Mouse (Mus musculus): ENCODE results near the gene Gadl1. TPM values are rescaled to one million over a fixed set of nuclear protein-coding genes. Genes with fewer than 3 reads are reported as not detected.

Gadl1 gene
- 0.06 TPM in 2 replicates for polyA plus RNA-seq (2012; rRNA removed)

DNA sequence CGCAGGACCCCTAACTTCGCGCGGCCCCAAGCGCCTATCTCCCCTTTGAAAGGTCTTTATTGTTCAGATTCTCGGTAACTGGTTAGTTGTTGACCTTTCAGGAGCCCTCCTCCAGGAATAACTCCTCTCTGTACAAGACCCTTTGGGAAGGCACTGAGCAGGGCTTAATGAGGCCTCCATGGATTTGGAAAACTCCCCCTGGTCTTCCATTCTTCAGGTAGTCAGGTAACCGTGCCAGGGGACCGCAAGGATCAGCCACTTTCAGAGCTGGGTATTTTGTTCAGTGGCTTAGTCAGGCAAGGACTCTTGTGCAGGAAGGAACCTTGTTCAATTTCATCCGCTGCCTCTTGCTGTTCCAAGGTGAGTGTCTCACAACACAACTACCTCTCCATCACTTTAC, at the start of gene Gadl1:
Gadl1 (plus strand) TSS at position 301 of the 400 bp plus-strand sequence.
- no peak for DNase-seq (ENCODE audit: low spot score)

DNA sequence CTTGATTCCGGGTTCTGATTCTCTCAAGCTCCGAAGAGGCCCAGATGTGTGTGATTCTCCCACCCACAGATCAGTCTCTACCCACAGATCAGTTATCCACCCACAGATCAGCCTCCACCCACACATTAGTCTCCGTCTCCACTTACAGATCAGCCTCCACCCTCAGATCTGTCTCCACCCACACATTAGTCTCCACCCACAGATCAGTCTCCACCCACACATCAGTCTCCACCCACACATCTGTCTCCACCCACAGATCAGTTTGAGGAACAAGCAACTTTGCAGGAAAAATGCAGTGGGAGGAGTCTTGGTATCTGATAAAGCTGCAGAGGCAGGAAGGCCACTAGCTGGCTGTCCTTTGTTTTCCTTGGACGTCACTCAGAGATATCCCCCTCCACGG, 46.5 kb upstream of the Gadl1 start:
- no peak for DNase-seq (ENCODE audit: low spot score)

DNA sequence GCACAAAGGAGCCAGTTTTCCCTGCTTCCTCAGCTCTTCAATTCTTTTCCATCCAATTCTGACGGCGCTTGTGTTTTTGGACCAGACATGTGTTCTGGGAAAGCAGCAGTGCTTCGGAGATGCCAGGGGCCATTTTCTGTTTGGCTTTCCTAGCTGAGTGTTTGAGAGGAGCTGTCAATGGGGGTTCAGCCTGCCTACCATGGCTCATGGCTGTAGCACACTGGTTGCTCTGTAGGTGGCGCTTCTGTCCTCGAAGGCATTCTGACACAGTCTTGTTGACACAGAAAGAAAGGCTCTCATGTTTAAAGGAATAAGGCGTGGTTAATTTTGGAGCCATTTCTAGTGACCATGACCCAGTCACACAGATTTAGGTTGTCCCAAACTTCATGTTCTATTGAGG, 45.9 kb upstream of the Gadl1 start:
- DNase-seq (ENCODE audit: low spot score), result no peak

DNA sequence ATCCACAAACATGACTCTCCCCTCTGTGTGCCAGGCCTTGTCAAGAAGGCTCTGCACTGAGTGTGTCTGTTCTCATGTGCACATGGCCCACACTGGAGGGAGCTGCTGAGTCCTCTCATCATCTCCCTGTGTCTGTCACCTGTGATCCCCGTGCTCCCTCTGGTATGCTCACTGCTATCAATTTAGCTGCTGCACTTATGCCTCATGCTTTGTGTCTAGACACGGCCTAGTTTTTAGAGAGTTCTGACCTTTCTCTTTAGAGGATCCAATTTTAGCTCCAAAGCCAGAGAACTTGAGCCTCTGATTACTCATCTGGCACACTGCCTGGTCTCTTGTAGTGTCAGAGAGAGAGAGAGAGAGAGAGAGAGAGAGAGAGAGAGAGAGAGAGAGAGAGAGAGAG, 42.0 kb upstream of the Gadl1 start:
- DNase-seq (ENCODE audit: low spot score), result no peak

DNA sequence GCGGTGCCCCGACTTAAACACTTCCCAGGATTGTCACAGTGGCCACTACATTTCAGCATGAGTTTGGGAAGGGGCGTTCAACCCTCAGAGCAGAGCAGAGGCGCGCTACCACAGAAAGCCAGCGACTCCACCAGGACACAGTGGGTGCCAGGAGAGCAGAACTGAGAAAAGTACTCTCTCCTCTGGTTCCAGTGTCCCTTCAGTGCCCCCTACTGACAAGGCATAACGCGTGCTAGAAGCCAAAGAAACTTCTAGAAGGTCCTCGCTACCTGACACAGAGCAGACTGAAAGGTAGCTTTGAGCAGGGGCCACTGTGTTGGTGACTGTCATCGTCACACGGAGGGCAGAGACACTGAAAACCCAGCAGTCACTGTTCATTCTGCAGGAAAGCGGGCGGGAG, 39.1 kb upstream of the Gadl1 start:
- no peak for DNase-seq (ENCODE audit: low spot score)

DNA sequence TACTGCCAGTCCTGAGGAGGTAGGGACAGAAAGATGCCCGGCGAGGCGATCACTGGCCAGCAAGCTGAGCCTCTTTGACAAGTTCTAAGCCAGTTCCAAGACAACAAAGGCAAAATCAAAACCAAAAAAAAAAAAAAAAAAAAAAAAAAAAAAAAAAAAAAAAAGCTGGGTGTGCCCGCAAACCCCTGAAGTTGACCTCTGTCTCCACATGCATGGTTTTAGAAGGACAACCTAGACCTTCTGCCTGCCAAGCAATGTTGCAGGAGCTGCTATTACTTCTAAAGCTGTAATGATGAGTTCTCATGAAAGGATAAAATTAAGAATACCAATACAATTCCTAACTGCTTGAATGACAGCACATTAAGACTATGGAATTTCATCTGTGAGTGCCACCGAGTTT, 38.6 kb upstream of the Gadl1 start:
- DNase-seq (ENCODE audit: low spot score), result no peak

DNA sequence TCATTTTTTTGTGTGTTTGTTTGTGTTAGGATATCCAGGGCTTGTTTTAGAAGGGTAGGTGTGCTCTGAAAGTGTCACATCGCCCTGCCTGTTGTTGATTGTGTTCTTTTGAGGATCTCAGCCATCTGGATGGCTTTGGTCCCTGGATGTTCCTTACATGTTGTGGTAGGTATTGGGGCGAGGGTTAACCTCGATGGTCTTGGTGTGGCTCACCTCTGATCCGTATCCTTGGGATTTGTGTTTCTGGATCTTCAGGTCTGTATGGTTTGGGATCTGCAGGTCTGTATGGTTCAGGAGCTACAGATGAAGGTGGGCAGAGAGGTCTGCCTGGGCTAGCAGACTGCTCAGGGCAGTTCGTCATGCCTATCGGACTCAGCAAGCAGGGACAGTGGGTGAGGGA, 28.8 kb upstream of the Gadl1 start:
- DNase-seq (ENCODE audit: low spot score), result no peak

DNA sequence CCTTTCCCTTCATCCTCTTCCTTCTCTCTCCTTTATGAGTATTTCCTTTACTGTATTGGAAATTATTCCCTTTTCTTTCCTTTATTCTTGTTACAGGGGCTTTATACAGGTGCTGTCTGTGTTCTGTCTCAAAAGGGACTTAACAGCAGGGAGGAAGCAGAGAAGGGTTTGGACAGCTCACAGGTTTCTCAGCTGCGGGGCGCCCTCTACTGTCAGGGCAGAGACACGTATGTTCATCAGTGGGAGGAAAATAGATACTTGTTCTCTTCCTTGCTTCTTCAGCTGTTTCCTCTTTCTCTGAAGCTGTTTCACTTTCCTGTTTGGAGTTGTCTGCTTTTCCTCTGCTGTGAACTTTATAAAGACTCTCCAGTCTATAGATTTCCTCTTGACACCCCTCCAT, 28.1 kb upstream of the Gadl1 start:
- DNase-seq (ENCODE audit: low spot score), result no peak

DNA sequence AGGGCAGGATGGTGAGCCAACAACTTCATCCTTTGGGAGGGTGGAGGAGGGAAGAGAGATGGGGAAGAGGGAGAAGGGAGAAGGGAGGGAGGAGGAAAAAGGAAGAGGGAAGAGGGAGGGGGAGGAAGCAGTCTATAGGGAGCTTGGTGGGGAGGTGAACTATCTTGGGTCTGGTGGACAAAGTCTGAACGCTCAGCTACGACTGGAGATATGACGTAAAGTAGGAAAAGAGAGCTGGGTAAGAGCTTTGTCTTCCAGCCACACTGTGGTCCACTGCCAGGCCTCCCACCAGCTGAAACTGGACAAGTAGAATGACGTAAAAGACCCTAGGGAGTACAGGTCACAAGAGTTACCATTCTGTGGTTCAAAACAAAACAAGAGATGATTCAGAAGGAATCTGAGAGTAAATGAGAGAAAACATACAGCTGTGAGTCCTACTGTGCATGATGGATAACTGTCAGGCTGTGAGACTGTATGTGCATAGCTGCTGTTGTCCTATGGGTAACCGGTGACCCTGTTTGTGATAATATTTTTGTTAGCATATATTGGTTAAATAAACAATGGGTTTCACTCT, 26.5 kb upstream of the Gadl1 start:
- no peak for DNase-seq (ENCODE audit: low spot score)

DNA sequence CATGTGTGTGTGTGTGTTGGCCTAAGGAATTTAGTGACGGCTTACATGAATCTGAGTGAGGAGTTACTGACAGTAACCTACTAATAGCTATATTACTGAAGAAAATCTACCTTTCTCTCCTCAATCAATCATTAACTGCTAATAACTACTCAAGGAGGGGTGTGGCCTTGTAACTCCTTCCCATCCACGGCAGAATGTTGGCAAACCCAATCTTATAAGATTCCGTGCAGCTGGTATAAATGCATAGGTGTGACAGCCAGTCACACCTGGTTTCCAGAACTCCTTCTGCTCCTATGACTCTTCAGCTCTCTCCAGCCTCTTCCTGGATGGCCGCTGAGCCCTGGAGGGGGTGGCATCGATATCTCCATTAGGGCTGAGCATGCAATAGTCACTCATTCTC, 25.8 kb upstream of the Gadl1 start:
- DNase-seq (ENCODE audit: low spot score), result no peak

DNA sequence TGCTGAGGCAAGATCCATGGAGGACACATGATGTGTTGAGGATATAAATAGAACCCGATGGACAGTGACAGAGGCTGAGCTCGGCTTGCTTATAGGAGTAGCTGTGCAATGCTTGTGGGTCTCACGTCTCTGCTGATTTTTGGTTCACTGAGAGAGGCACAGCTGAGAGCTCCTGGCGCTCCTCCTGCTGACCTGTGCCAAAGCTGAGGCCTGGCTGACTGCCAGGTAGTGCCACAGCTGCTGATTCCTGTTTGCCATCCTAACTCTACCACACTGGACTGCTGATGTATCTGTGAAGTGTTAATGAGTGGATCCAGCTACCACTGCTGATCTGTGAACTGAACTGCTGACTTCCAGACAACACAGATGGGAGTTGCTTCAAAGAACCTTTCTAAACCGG, 21.7 kb upstream of the Gadl1 start:
- DNase-seq (ENCODE audit: low spot score), result no peak

DNA sequence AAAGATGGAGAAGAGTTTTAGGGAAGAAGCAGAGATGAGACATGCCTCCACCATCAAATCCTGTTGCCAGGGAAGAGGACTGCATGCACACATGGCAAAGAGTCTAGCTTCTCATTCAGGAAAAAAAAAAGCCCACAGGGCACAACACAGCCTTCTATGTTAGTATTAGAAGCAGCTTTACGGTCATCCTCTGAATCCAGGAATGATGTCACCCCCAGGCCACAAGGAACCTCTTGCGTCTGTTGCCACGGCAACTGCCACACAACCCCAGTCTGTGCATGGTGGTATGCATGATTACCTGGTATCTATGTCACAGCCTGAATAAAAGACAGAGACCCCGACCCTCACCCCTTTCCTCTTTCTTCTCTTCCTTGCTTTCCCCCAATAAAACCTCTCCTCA, 16.1 kb upstream of the Gadl1 start:
- DNase-seq (ENCODE audit: low spot score), result no peak

DNA sequence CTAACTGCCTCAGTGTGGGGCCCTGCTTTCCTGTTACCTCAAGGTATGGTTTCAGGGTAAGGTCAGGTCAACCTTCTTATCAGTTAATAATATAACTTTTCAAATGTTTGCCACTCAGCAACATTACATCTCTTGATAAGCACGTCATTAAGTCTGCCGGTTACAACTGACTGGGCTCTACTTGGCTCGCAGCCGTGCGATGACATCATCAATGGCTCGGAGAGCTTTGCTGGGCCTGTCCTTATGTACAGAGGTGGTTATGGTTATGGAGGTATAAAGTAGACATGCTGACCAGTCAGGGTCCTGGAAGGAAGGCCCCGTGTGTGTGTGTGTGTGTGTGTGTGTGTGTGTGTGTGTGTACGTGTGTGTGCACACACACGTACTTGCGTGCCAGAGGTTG, 15.3 kb upstream of the Gadl1 start:
- DNase-seq (ENCODE audit: low spot score), result no peak

DNA sequence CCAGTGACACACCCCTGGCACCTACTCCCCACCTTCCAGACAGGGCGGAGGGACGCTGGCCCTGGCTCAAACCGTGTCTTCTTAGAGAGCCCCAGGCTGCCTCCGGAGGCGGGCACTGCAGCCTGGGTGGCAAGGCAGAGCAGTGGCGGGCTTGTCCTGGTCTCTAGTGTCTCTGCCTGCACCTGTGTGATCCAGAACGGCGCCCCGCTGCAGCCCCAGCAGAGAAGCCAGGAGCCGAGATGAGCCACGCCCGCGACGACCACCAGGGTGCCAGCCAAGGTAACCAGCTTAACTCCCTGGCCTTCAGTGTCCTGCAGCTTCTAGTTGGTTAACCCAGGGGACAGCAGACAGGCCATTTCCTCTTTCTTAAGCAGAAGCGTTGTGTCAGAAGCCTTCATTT, 930 bp upstream of the Gadl1 start:
- DNase-seq (ENCODE audit: low spot score), result no peak

DNA sequence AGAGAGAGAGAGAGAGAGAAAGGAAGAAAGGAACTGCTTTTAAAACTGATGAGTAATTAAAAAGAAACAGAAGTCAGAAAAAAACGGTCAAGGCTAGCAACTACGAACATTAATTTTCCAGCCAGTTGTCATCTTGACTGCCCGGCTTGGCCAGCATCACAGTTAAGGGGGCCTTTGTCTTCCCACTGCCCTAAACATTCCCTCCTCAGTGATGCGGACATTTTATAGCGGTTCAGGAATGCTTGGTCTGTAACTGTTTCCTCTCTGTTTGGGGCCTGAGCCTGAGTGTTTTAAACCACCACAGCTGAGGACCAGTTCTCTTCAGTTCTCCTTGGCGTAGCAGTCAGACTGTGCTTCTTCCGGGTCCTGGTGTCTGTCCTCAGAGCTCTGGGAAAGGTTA, 4.8 kb downstream of the Gadl1 start:
- no peak for DNase-seq (ENCODE audit: low spot score)

DNA sequence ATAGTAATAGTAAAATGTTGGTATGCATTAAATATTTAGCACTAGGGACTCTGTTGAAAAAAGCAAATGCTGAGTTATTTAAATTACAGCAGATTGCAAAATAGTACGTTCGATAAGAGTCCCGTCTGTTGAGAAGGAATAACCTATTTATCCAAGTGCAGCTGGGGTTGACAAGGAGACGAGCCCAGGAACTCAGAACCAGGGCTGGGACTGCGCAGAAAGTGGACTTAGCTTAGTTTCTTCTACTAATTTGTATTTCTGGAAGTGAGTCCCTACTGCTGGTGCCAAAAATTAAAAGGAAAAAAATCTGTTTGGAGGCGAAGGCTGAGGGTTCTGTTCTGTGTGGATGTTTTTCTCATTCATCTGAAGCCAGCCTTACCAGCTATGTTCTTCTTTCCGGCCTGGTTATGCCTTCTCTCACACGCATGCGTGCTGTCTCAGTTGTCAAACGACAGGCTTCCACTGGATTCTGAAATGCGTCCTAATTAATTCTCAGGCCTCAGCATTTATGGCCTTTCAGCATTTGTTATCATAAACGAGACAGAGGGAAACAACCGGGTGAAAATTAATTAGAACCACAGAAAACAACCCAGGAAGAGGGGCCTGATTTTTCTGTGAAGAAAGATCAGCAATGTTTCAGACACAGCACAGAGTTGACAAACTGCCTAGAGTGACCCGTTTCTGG, 6.5 kb downstream of the Gadl1 start:
- no peak for DNase-seq (ENCODE audit: low spot score)

DNA sequence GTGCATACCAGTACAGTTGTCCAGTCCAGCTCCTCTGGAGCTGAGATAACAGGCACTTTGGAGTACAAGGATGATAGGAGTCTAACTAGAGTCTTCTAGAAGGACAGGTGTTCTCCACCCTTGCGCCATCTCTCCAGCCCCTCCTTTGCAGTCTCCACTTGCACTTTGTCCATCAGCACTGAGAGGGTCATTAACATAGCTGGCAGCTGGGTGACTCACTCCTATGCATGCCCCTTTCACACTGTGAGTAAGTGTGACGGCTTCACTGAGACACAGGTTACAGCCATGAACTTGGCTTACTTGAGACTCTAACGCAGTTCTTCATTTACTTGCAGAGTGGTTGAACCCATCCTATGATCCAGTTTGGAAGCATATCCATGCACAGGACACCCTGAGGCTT, 10.5 kb downstream of the Gadl1 start:
- DNase-seq (ENCODE audit: low spot score), result no peak

DNA sequence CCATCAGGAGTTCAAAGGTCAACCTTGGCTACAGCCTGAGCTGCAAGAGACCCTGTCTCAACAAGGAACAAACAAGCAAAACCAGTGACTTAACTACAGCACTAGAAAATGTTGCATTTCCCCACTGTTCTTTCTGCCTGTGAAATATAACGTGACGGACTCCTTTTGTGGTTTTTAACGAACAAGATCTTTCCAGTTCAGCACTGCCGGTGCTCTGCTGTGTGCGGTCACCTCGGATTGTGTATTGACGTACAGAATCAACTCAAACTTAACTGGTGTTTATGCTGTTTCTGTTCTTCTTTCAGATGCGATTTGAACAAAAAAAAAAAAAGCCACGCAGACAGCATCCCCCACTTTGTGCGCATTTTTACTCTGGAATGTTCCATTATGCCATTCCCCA, 13.4 kb downstream of the Gadl1 start:
- no peak for DNase-seq (ENCODE audit: low spot score)

DNA sequence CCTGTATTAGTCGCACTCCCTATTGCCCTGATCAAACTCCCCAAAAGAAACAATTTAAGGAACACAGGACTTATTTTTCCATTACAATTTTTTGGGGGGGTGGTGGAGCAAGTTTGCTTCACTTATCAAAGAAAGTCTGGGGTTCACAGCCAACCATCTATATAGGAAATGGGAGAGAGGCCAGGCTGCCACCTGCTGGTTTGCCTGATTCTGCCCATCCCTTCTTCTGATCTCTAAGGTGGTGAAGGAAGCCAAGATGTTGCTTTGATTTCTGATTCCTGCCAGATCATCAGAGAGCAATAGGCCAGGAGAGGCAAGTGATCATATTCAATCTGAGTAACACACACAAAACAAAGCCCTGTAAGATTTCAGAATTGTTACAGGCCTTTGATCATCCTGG, 14.8 kb downstream of the Gadl1 start:
- no peak for DNase-seq (ENCODE audit: low spot score)

DNA sequence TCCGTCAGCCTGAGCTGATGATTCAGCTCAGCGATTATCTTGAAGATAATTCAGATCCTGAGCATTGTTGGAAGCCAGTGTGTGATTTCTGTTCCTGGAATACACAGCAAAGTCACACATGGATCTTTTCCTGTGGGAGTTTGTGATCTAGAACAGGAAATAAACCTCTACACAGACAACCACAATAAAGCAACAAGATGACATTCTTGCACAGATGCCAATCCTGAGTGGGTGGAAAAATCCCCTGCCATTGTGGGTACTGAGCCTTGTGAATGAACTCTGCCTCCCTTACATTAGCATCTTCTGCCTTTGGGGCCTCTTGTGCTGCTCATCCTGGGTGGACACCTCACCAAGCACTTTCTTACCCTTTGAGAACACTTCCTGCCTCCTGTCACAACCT, 22.5 kb downstream of the Gadl1 start:
- no peak for DNase-seq (ENCODE audit: low spot score)

DNA sequence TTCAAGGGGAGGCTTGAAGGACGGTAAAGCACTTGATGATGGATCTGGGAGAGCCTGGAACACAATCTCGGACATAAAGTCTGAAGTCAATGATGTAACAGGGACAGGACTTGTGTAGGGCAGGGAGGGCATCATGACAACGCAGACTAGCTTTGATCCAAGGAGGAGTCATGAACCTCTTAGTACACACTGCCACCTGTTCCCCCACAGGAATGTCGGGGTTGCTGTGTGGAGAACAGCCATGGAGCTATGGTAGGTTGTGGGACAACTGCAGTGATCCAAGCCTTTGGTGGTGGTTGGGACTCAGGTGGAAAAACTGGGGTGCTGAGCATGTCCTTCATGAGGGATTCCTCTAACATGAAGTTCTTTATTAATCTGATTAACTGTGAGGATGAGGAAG, 23.5 kb downstream of the Gadl1 start:
- DNase-seq (ENCODE audit: low spot score), result no peak

DNA sequence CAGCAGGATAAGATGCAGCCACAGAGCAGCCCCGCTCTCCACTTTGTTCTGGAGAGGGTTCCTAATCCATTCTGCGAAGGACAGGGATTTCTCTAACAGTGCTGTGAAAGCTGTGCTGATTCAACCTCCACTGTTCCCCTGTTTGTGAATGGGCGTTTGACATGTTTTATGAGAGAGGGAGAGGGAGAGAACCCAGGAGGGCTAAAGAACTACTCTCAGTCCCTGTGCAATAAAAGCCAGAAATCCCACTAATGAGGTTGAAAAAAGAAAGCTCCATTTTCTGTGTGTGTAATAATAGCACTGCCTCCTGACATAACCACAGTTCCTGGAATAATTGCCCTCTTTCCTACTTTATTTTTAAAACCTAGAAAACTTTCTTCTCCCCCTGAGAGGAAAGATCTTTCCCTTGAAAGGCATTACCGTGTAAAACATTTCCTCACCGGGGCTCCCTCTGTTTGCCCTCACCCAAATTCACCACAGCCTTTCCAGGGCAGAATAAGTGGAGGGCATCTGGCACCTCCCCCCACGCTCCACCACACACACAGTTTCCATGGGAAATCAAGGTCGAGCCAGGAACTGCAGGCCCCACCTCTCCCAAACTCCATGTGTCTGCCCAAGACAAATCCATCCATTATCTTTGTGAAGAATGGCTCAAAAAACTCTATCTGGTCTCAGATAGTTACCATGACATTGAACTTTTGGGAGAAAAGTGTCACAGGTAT, 24.1 kb downstream of the Gadl1 start:
- no peak for DNase-seq (ENCODE audit: low spot score)

DNA sequence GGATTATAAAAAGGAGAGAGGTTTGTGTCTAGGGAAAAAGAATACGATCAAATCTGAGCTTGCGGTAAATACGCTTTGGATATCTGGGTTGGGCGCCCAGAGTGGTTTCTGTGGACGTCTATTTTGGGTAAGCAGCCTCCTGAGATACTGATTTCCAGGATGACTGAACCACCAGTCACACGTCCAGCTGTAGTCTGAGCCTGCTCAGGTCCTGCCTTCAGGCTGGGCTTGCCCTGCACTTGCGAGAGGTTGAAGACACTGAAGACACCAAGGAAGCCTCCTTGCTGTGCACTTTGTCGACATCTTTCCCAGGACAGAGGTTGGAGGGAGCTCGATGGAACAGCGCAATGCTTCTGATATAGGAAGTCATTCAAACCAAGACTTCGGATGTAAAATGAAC, 25.0 kb downstream of the Gadl1 start:
- DNase-seq (ENCODE audit: low spot score), result no peak

DNA sequence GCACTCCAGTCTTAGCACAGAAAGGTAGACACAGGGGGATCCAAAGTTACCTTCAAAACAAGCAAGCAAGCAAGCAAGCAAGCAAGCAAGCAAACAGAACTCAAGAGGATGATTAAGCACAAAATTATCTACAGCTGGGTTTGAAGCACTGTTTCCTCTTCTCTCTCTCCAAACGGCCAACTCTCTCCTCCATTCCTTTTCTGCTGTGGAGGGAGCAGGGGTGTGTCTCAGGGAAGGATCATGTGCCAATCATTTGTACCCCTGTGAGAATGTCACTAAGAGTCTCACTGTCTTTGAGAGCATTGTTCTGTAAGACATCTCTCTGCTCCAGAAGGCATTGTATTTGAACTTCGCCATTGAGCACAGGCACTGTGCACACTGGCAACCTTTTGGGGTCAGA, 27.1 kb downstream of the Gadl1 start:
- DNase-seq (ENCODE audit: low spot score), result no peak

All from urinary bladder, adult 2 months (tissue).